Mouse (Mus musculus) left cerebral cortex, postnatal 4 days (tissue): ENCODE measurements at regions not wholly inside any gene's neighbourhood (a gene's known extent, or its start where the extent isn't known, plus 50 kb on each side); places are given as distances from the start of the nearest gene placed in this dataset.
A peak's percentile ranks its signal among the peaks of the same experiment; 100 is the strongest.

Source experiments
- DNase-seq: peaks from one replicate; pipeline ENCODE4 v3.0.0-alpha.2; 2022
- intact Hi-C: fragments of 180-260 bp; cut with DNase I; formaldehyde crosslinking; loops from one replicate; pipeline ENCODE4 v1.15.1; 2025

DNA sequence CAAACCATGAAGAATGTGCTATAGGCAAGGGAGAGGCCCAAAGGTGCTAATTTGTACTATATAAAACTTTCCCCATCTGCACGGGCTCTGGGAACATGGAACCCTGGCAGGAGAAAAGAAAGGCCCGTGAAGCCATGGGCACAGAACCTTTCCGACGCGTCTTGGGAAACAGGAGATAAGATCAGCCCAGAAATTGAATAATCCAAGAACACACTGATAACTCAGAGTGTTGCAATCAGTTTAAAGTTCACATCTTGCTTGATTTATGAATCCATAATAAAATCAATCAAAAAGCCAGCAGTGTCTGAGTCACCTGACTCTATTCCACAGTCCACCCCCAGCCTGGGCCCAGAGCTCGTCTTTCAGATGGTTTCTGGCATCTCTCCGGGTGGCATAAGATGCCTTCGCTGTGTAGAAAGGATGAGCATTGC lies 133.4 kb upstream of the Rreb1 start:
- intact Hi-C loops: no loop called here
- DNase-seq: no peak

DNA sequence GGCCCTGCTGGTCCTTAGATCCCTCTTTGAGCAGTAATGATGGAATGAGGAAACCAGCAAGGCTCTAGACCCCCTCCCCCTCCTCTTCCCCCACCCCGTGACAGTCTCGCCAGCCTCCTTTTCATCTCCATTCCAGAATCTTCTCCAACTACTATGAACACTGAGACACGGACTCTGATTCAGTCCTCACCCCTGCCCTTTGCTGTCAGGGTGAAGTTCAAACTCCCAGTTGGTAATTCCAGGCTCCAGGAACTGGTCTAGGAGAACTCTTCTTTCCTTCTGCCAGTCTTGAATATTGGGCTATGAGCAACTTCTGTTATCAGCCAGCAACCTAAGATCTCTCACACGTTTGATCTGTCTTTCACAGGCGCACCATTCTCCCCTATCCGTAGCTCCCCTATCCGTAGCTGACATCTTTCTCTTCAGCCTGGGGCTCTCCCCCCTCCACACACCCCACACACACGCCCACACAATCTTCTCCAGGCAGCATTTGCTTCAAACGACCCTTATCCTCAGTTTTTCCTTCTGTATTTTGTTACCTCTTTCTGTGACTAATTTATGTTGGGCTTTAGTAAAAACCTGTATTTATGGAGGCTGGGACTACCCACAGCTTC lies 128.6 kb upstream of the Rreb1 start:
- intact Hi-C loops: no loop called here
- no peak for DNase-seq

DNA sequence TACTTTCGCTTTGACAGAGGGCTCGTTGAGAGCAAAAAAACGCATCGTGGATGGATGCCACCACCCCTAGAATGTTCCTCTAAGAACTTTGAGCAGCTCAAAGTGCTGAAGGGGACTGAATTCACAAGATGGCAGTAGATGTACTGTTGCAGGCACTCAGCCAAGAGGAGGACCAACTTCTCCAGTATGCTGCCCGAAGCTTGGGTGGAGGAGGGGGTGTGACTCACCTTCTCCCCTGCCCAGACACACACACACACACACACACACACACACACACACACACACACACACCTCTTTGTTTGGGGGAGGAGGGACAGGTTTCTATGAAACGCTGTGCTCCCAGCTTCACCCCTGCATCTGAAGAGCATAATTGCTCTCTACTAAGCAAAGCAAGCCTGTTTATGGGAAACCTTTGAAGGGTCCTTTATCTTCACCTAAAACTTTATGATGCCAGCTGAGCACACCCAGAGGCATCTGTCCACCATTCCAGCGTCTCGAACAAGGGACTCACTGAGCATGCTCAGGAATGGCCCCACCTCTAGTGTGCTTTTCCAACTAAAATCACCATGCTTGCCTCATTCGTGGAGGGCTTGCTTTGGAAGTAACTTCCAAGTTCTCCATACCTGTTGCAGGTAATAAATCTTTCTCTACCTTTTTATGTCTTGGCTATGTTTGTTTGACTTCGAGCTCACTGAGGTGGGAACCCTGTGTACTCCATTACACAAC lies 126.8 kb upstream of the Rreb1 start:
- no peak for DNase-seq
- intact Hi-C loops: no loop called here

DNA sequence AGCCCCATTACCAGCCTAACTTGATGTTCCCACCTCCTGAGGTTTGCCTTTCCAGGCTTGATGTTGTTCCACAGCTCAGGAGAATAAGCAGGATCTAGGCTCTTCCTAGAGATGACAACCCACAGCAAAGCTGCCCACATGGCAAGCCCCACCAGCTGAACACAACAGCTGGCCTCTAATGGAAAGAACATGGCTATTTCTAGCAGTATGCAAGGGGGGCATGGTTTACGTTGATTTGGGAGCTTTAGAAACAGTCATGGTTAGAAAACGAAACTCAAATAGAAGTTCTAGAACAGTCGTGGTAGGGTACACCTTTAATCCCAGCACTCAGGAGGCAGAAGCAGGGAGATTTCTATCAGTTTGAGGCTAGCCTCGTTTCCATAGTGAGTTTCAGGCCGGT lies 123.5 kb upstream of the Rreb1 start:
- no peak for DNase-seq
- intact Hi-C loops: no loop called here

DNA sequence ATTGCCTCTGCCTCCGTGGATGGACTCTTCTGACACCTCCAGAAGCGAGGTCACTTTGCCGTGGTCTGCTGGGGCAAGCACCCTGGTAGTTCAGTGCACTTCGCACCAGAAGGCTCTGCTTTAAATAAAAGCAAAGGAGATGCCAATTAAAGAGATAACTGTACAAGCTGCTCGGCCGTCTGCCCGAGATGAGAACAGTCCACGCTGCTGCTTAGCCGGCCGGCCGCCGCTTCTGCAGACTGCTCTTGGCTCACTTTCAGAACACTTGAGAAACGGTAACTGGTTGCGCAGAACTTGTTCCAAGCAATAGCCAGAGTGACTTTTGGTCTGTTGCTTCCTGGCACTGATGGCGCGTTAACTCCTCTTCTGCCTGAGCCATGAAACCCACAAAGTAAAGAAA lies 121.0 kb upstream of the Rreb1 start:
- peak; percentile 59 for DNase-seq
- intact Hi-C loops: no loop called here

DNA sequence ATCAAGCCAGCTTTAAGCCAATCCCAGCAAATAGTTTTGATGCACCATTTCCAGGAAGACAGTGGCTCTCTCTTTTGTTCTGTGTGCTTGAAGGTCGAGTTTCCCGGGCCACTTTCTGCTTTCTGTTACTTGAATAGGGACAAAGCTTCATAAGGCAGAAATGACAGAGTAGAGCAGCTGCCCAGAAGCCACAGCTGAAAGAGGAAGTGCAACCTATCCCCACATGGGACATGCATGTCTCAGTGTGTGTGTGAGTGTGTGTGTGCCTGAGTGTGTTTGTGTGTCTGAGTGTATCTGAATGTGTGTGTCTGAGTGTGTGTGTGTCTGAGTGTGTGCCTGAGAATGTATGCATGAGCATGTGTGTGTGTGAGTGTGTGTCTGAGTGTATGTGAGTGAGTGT lies 120.2 kb upstream of the Rreb1 start:
- DNase-seq: no peak
- intact Hi-C loops: no loop called here

DNA sequence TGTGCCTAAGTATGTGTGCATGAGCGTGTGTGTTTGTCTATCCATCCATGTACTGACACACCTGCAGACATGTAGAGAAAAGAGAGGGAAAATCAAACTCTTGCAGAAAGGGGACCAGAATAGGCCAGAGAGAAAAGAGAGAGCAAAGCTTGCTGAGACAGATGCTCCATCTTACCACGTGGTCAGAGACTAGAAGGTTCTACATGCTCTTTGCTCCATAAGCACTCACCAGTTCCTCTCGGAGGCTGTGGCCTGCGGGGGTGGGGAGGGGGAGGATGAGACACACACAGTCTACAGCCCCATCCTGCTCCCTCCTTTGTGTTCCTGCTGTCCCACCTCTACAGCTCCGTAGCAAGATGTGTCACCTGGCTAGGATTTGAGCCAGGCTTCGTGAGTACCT lies 119.7 kb upstream of the Rreb1 start:
- intact Hi-C loops: no loop called here
- no peak for DNase-seq

DNA sequence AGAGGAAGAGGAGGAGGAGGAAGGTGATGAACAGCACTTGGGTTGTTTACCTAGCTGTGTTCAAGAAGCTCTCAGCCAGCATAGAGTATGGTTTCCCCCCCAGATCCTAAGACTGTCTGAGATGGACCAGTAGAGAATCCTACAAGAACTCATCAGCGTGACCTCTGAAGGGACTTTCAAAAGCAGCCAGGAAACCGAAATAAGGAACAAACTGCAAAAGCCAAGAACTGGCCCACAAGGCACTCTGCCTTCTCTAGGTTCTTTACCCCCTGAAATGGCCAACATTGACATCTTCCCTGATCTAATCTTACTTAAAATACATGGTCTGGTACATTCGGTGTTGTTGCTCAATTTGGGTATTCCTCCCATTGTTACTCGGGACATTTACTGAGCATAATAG lies 118.1 kb upstream of the Rreb1 start:
- intact Hi-C loops: no loop called here
- DNase-seq: no peak

DNA sequence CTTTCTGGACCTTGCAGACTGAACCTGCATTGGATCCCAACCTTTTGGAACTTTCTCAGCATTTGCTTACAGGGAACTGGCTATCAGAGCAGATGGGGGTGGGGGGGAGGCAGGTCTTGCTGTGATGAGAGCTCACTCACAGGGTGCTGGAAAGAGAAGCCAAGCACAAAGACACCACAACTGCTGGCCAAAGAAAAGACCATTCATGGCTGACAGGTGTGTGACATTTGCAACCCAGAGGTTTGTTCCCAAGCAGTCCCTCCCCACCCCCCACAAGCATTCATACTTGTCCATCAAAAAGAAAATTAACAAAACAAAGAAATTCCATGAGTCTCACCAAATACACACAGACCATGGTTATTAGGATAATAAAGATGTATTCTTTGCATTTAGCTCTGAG lies 117.5 kb upstream of the Rreb1 start:
- intact Hi-C loops: no loop called here
- DNase-seq: no peak

DNA sequence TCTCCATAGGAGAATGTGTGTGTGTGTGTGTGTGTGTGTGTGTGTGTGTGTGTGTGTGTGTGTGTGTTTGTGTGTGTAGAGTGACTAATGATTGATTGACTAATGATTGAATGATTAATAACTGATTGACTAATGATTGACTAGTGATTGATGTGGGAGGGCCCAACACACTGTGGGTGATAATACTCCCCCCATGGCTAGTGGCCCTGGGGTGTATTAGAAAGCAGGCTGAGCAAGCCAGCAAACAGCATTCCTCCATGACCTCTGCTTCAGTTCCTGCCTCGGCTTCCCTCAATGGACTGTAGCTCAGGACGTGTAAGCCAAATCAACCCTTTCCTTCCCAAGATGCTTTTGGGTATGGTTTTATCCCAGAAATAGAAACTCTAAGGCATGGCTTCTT lies 114.1 kb upstream of the Rreb1 start:
- intact Hi-C loops: no loop called here
- DNase-seq: no peak

DNA sequence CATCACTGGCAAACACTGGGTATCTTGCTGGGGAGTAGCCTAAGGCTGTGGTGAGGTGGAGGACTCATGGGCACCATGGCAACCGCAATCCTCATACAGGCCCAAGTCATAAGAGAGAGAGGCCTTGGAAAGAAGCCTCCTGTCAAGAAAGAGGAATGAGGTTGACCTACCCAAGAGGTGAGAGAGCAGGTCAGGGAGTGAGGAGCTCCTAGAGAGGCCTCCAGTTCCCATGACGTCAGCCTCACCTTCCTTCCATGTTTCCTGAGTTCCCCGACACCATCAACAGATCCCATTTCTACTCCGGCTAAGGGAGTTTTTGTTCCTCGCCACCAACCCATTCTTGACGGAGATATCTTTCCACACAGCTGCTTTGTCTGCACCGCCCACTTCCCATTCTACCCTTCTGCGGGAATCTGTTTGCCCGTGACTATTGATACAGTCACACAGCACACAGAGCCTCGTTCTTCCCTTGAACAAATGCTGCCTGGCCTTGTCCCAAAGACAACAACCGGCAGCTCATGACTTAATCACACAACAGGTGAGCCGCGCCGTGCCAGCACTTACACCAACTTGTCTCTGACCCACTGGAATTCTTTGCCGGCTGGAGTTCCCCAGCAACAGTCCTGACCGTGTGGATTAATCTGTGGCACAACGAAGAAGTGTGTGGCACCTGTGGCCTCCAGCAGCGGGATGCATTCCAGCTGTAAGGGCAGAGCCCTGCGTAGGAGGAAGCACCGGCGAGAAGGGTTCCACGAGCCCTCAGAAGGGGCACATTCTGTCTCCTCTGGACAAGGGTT lies 111.8 kb upstream of the Rreb1 start:
- DNase-seq: no peak
- intact Hi-C loops: no loop called here

DNA sequence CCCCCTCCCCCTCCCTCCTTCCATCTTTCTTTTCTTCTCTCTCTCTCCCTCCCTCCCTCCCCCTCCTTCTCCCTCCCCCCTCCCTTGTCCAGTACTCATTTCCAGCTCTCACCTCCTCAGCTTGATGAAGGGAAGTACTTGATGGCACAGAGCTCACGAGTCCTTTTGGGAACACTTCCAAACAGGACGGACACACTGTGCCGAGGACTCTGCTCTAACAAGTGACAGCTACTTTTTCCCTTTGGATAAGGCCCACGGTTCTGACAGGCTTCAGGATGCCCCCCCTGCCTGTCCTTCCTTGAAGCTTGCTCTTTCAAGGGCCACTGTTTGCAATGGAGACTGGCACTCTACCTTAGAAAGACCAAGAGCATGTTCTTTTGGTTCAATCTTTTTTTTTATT lies 110.8 kb upstream of the Rreb1 start:
- intact Hi-C loops: no loop called here
- no peak for DNase-seq

DNA sequence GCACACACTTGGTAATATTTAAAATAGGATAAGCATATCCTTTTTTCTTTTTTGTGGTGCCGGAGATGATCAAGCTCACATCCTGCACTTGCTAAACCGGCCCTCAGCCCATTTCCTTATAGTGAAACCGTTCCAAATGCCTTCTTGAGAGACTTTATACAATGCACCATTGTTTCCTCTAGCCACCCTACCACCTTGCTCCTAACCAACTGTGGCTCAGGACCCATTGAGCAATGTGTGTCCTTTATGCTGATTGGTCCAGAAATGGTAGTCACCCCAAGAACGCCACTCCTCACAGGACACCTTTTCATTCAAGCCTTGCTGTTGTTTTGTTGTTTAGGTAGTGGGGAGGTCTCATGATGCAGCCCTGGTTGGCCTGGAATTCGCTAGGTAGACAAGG lies 110.3 kb upstream of the Rreb1 start:
- DNase-seq: no peak
- intact Hi-C loops: no loop called here

DNA sequence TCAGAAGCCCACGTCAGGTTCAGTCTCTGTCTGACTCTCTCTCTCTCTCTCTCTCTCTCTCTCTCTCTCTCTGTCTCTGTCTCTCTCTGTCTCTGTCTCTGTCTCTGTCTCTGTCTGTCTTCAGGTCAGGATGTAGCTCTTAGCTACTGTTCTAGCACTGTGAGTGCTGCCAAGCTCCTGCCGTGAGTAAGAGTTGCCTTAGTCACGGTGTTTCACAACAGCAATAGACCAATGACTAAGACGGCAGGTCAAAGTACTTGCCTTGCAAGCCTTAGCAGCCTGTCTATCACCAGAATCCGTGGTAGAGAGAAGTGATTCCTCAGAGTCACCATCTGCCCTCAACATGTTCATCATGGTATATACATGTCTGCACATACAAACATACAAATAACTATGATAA lies 107.1 kb upstream of the Rreb1 start:
- intact Hi-C loops: no loop called here
- no peak for DNase-seq

DNA sequence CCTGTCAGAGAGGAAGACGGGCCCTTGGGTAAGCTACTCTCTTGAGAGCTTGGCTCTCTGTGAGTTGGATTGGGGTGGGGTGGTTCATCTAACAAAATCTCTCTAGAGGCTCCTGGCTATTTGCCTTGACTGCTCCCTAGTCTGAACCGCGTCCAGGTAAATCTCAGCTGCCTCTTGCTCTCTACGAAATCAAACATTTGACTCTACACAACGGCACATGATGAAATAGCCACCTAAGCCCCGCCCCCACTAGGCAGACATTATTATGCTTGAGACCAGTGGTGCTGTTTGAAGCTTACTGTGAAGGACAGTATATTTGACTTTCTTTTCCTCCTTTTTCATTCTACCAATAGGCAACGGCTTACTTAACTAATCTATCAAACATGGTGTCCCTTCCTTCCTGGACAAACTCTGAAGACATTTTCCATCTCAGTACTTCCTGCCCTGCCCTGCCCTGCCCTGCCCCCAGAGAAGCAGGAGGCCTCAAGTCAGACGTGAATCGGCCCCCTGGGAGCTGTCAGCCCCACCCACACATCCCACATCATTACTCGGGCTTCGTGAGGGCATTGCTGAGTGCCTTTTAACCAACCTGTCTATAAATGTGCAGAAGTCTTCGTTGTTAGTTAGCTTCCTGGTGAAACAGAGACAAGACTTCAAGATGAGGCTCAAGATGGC lies 103.4 kb upstream of the Rreb1 start:
- no peak for DNase-seq
- intact Hi-C loops: no loop called here

DNA sequence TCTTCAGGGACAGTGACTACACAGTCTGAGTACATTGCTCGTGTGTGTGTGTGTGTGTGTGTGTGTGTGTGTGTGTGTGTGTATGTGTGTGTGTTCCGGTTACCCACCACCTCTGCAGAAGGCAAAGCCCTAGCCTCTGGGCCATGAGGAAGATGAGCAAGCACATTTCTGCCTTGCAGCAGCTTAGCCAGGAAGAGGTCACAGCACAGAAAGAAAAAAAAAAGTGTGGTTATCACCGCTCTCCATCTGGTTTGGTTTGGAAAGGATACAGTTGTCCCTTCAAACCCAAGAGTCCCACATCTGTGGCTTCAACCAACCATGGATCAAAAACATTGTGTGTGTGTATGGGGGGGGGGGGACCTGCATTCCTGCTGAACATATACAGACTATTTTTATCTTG lies 102.5 kb upstream of the Rreb1 start:
- DNase-seq: no peak
- intact Hi-C loops: no loop called here

DNA sequence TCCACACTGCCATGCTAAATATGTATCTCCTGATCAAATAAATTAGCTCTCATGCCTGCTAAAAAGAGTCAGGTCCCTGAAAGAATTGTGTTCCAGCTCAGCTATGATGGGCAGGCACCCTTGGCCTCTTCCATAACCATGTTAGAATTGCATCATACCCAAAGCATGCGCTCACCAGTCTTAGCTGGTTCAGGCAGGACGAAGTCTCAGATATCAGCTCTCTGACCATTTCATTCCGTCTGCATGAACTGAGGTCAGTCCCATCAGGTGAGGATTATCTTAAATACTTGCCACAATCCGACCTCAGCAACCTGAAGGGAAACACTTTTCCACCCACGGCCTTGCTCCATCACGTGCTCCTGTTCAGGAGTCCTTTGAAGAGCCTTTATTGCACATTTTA lies 101.3 kb upstream of the Rreb1 start:
- no peak for DNase-seq
- intact Hi-C loops: no loop called here

DNA sequence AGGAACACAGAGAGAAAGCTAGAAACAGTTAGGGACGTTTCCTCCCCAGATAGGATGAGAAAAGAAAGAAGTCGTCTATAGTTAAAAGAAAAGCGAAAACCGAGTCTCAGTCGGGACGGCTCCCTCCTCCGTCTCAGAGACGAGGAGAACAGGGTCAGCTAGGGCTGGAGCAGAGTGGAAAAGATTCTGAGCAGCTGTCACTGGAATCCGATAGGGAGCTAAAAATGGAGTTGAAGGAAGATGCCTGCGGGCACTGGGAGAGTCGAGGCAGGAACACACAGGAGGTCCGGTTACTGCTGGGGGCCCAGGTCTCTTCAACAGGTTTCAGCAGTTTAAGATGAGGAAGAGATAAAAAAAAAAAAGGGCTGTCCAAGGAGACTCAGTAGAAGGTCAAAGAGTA lies 99.9 kb upstream of the Rreb1 start:
- intact Hi-C loops: no loop called here
- DNase-seq: no peak

DNA sequence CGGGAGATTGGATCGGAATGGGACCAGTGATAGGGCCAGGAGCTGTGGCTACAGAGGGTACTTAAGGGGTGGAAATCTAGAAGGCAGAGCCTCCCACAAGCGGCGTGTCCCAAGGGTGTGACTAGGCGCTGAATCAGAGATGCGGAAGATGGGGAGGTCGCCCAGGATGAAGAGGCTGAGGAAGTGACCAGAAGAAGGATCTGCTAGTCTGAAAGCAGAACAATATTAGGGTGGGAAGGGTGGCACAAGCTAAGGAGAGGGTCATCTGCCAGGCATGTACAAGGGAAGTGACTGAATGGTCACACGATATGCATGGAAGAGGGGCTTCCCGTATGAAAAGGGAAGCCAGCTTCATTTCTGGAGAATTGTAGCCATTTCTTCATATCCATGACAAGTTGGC lies 99.4 kb upstream of the Rreb1 start:
- no peak for DNase-seq
- intact Hi-C loops: no loop called here

DNA sequence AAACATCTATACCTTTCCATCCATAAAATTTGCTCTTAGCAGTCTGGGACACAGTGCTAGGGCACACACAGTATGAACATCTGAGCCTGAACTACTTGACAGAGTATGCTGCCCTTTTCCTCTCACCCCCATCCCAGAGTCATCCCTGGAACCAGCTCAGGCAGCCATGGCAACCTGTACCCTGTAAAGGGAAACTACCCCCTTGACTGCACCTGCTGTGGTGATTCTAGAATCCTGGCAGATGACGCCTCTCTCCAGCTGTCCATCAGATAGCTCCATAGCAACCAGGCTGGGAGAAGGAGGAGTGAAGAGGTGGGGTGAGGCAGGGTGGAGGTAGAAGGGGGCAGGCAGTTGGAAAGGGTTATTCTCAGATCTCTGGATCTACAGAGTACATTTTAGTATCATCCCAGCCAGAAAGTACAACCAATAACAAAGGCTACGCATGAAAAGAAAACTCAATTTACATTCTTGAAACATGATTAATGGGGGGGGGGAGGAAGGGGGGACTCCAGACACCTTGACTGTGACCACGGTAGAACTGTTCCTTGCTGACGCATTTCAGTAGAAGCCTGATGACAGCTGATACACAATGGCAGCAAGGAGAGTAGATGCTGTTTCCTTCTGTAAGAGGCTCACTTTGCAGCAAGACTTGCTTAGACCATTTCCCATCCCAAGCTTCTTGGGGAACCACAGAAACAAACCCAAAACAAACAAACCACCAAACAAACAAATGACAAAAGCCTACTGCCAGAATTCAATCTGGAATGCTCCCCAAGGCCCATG lies 97.2 kb upstream of the Rreb1 start:
- intact Hi-C loops: no loop called here
- DNase-seq: peak; percentile 34
